Mouse (Mus musculus) forebrain, postnatal 0 days (tissue): ENCODE measurements at regions not wholly inside any gene's neighbourhood (a gene's known extent, or its start where the extent isn't known, plus 50 kb on each side); places are given as distances from the start of the nearest gene placed in this dataset.

Experiments
- ATAC-seq: fragments of 200-750 bp; cut with Nextera tagmentation; 2 replicates; pipeline ENCODE4 v1.8.0; 2017; ENCODE audit warnings: mild to moderate bottlenecking, moderate library complexity
- DNase-seq: peaks from one replicate; pipeline ENCODE4 v3.0.0-alpha.2; 2015
- H3K27ac ChIP-seq: fragments of 300-500 bp; sonication (generic); 2 replicates; pipeline ENCODE4 v1.5.1; 2014; ENCODE audit warnings: low read depth, mild to moderate bottlenecking, antibody characterized with exemption, low read length, moderate library complexity, mixed read lengths
- H3K27me3 ChIP-seq: fragments of 300-500 bp; sonication (generic); 2 replicates; pipeline ENCODE4 v1.6.1; 2014; ENCODE audit warnings: mild to moderate bottlenecking, low read length, mixed read lengths; ENCODE audit not compliant: insufficient read depth
- H3K36me3 ChIP-seq: fragments of 300-500 bp; sonication (generic); 2 replicates; pipeline ENCODE4 v1.6.1; 2014; ENCODE audit warnings: mild to moderate bottlenecking, moderate library complexity; ENCODE audit not compliant: insufficient read depth
- H3K4me1 ChIP-seq: fragments of 300-500 bp; sonication (generic); 2 replicates; pipeline ENCODE4 v1.6.1; 2014; ENCODE audit warnings: antibody characterized with exemption; ENCODE audit not compliant: insufficient read depth
- H3K4me2 ChIP-seq: fragments of 300-500 bp; sonication (generic); 2 replicates; pipeline ENCODE4 v1.6.1; 2014; ENCODE audit warnings: low read depth, mild to moderate bottlenecking, moderate library complexity
- H3K4me3 ChIP-seq: fragments of 300-500 bp; sonication (generic); 2 replicates; pipeline ENCODE4 v1.5.1; 2014; ENCODE audit warnings: low read depth, low read length, mixed read lengths
- H3K9ac ChIP-seq: fragments of 300-500 bp; sonication (generic); 2 replicates; pipeline ENCODE4 v1.6.1; 2014; ENCODE audit warnings: mild to moderate bottlenecking
- H3K9me3 ChIP-seq: fragments of 300-500 bp; sonication (generic); 2 replicates; pipeline ENCODE4 v1.6.1; 2016; ENCODE audit warnings: low read length
- CTCF ChIP-seq: sonication (generic); IDR thresholded peaks from 2 replicates; pipeline ENCODE4 v1.5.1; 2016; ENCODE audit warnings: antibody characterized with exemption, control low read depth, low read depth
- WGBS: fragments of 180-500 bp; shearing (Covaris S2); extraction: QIAGEN DNeasy Blood & Tissue Kit; methylation state at CpG from one replicate; pipeline ENCODE4 v1.1.7; 2014; 5-methylcytosine and 5-hydroxymethylcytosine counted together

DNA sequence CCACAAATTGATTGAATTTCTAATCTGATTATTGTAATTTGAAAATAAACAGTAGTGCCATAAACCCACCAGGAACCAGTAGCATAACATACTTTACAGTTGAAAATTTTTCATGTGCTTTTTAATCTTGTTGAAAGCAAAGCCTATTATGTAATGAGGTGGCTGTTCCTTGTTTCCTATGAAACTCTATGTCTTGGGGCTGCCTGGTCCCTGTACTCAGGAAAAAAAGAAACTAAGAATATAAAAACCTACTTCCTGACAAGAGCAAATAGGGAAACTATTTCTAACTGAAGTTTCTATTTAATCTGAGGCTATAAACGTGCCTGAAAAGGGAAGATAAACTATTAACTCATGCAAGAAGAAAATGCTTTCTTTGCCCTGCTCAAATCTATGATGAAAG lies 338.2 kb downstream of the Flrt2 start:
- Histone ChIP-seq H3K4me1 (no peaks in the 10 kb centered on the region), H3K36me3 (no peaks in the 10 kb centered on the region), H3K4me3 (no peak overlapping the region), H3K9ac (no peak overlapping the region), H3K27ac (no peak overlapping the region), H3K9me3 (no peaks in the 10 kb centered on the region), H3K27me3 (no peaks in the 10 kb centered on the region), H3K4me2 (no peak overlapping the region)
- DNase-seq (no peak), ATAC-seq (no peak)
- TF ChIP-seq CTCF = no peak
- 51% methylated on average over 1 of the region's 1 CpGs for WGBS

- no peaks in the 10 kb centered on the region for H3K27me3 ChIP-seq
- no peak for ATAC-seq
- 32% methylated on average over 4 of the region's 4 CpGs for WGBS
- H3K4me3 ChIP-seq = no peak overlapping the region
- DNase-seq = no peak
- H3K36me3 ChIP-seq = no peaks in the 10 kb centered on the region
- no peaks in the 10 kb centered on the region for H3K4me1 ChIP-seq
- H3K9me3 ChIP-seq = no peaks in the 10 kb centered on the region
- no peak overlapping the region for H3K27ac ChIP-seq
- no peak overlapping the region for H3K9ac ChIP-seq
- no peak for TF ChIP-seq CTCF
- H3K4me2 ChIP-seq = no peak overlapping the region
Observed at GRCm38 (mm10) chr12:96075365-96075764, 383.3 kb downstream of the Flrt2 start.

DNA sequence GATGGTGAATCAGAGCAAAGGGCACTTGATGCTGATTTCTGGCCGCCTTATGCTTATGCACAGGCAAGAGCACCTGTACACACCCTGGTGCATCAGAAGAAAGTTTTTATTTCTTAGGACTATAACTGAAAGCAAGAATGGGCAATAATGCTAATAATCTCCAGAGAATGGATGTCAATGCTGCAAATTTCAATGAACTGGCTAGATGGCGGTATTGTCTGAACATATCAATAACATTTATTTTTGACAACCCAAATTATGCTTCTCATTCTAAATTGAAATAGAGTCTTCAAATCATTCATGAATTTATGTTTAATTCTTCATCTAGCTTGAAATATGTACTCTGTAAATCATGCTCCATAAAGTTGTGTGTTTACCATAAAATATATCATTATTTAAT lies 399.0 kb downstream of the Flrt2 start:
- H3K4me2 ChIP-seq = no peak overlapping the region
- no peaks in the 10 kb centered on the region for H3K27me3 ChIP-seq
- ATAC-seq = no peak
- no peaks in the 10 kb centered on the region for H3K4me1 ChIP-seq
- TF ChIP-seq CTCF = no peak
- no peak overlapping the region for H3K9ac ChIP-seq
- H3K27ac ChIP-seq = no peak overlapping the region
- 97% methylated on average over 2 of the region's 2 CpGs for WGBS
- no peak overlapping the region for H3K4me3 ChIP-seq
- DNase-seq = no peak
- no peaks in the 10 kb centered on the region for H3K9me3 ChIP-seq
- H3K36me3 ChIP-seq = no peaks in the 10 kb centered on the region

GRCm38 (mm10) chr12:96106254-96106653 lies 414.2 kb downstream of the Flrt2 start:
- H3K4me3 ChIP-seq = no peak overlapping the region
- DNase-seq = no peak
- no peaks in the 10 kb centered on the region for H3K4me1 ChIP-seq
- WGBS = 89% methylated on average over 1 of the region's 1 CpGs
- no peaks in the 10 kb centered on the region for H3K9me3 ChIP-seq
- H3K4me2 ChIP-seq = no peak overlapping the region
- no peak for ATAC-seq
- no peak overlapping the region for H3K27ac ChIP-seq
- TF ChIP-seq CTCF = no peak
- H3K27me3 ChIP-seq = no peaks in the 10 kb centered on the region
- no peaks in the 10 kb centered on the region for H3K36me3 ChIP-seq
- no peak overlapping the region for H3K9ac ChIP-seq

- Histone ChIP-seq H3K27me3 (no peaks in the 10 kb centered on the region), H3K27ac (no peak overlapping the region), H3K9ac (no peak overlapping the region), H3K4me1 (no peaks in the 10 kb centered on the region), H3K9me3 (no peaks in the 10 kb centered on the region), H3K4me2 (no peak overlapping the region), H3K4me3 (no peak overlapping the region), H3K36me3 (no peaks in the 10 kb centered on the region)
- 14% methylated on average over 3 of the region's 3 CpGs for WGBS
- no peak for TF ChIP-seq CTCF
- ATAC-seq (peak; percentile 90), DNase-seq (peak; percentile 27)
Observed at GRCm38 (mm10) chr12:96114727-96115379, 422.8 kb downstream of the Flrt2 start.

- ATAC-seq (no peak), DNase-seq (no peak)
- WGBS = 88% methylated on average over 3 of the region's 3 CpGs
- no peaks in the 10 kb centered on the region for H3K36me3 ChIP-seq
- H3K9ac ChIP-seq = no peak overlapping the region
- H3K4me1 ChIP-seq = no peaks in the 10 kb centered on the region
- no peak overlapping the region for H3K4me2 ChIP-seq
- H3K27me3 ChIP-seq = no peaks in the 10 kb centered on the region
- no peak overlapping the region for H3K4me3 ChIP-seq
- no peak overlapping the region for H3K27ac ChIP-seq
- H3K9me3 ChIP-seq = no peaks in the 10 kb centered on the region
- TF ChIP-seq CTCF = no peak
Observed at GRCm38 (mm10) chr12:96117553-96117952, 425.5 kb downstream of the Flrt2 start.

- Histone ChIP-seq H3K36me3 (no peaks in the 10 kb centered on the region), H3K4me3 (no peak overlapping the region), H3K27ac (no peak overlapping the region), H3K4me1 (no peaks in the 10 kb centered on the region), H3K4me2 (no peak overlapping the region), H3K9me3 (no peaks in the 10 kb centered on the region), H3K27me3 (no peaks in the 10 kb centered on the region), H3K9ac (no peak overlapping the region)
- TF ChIP-seq CTCF = no peak
- ATAC-seq = no peak
- DNase-seq = no peak
- WGBS = 50% methylated on average over 2 of the region's 2 CpGs
Observed at GRCm38 (mm10) chr12:96124156-96124931, 432.3 kb downstream of the Flrt2 start.
